Mouse (Mus musculus) cerebellum, adult 2 months (tissue): ENCODE measurements around the gene Atf6b.

ENCODE experiments used
- CTCF ChIP-seq: fragments of 200-500 bp; IDR thresholded peaks from 2 replicates; pipeline ENCODE4 v1.5.1; 2011; ENCODE audit warnings: low read depth, mild to moderate bottlenecking, control low read depth, low read length, moderate library complexity, borderline replicate concordance; ENCODE audit not compliant: insufficient read depth
- POLR2A ChIP-seq: fragments of 200-500 bp; IDR thresholded peaks from 2 replicates; pipeline ENCODE4 v1.6.1; 2011; ENCODE audit warnings: low read length, control low read depth, borderline replicate concordance; ENCODE audit not compliant: insufficient read depth

DNA sequence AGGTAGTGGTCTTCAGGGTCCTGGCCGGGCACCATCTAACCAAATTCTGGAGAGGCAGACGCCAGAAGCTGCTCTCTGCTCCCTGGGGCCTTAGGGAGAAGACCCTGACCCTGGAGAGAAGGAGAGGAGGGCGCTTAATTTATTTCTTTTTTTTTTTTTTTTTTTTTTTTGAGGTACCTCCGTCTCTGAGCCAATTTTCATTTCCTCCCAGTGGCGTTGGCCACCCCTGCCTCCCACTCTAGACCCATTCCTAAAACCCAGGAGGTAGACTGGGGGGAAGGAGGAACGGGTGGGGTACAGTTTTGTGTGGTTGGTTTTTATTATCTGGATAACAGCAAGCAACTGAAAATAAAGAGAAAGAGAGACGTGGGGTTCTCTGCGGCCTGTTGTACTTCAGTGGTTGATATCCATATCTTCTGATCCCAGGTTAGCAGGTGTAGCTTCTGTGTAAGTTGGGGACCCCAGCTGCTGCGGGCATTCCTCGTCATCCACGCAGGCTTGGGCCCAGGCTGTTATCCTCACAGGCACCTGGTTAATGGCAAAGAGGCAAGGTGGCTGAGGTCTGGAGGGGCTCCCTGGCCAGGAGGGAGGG is 33.8 kb upstream of the Atf6b start:
- TF ChIP-seq CTCF (no peak), POLR2A (no peak)
